Mouse (Mus musculus): ENCODE measurements at regions not wholly inside any gene's neighbourhood (a gene's known extent, or its start where the extent isn't known, plus 50 kb on each side); places are given as distances from the start of the nearest gene placed in this dataset.

- Histone ChIP-seq H3K27me3 (replicated peaks) (no peaks in the 10 kb centered on the region), H3K4me1 (no peaks in the 10 kb centered on the region), H3K9ac (no peak overlapping the region), H3K9me3 (replicated peaks) (no peaks in the 10 kb centered on the region), H3K4me3 (no peak overlapping the region), H3K36me3 (no peaks in the 10 kb centered on the region), H3K27ac (no peak overlapping the region), H3K4me2 (no peak overlapping the region)
- ATAC-seq: no peak
- WGBS (ENCODE audit: insufficient replicate concordance): 40% methylated on average over 1 of the region's 1 CpGs
Measured at GRCm38 (mm10) chr8:103425967-103426366, 640.5 kb upstream of the Cdh11 start.

- WGBS (ENCODE audit: insufficient replicate concordance): 75% methylated on average over 3 of the region's 3 CpGs
- no peak for ATAC-seq
- Histone ChIP-seq H3K27ac (no peak overlapping the region), H3K36me3 (no peaks in the 10 kb centered on the region), H3K27me3 (replicated peaks) (no peaks in the 10 kb centered on the region), H3K4me2 (no peak overlapping the region), H3K9ac (no peak overlapping the region), H3K9me3 (replicated peaks) (no peaks in the 10 kb centered on the region), H3K4me1 (no peaks in the 10 kb centered on the region), H3K4me3 (no peak overlapping the region)
Measured at GRCm38 (mm10) chr8:103430874-103431492, 645.5 kb upstream of the Cdh11 start.

- Histone ChIP-seq H3K4me1 (no peaks in the 10 kb centered on the region), H3K36me3 (no peaks in the 10 kb centered on the region), H3K4me3 (no peak overlapping the region), H3K9ac (no peak overlapping the region), H3K27ac (no peak overlapping the region), H3K27me3 (replicated peaks) (no peaks in the 10 kb centered on the region), H3K9me3 (replicated peaks) (no peaks in the 10 kb centered on the region), H3K4me2 (no peak overlapping the region)
- ATAC-seq: no peak
- WGBS (ENCODE audit: insufficient replicate concordance): 79% methylated on average over 6 of the region's 6 CpGs
Measured at GRCm38 (mm10) chr8:103433532-103434105, 648.2 kb upstream of the Cdh11 start.

DNA sequence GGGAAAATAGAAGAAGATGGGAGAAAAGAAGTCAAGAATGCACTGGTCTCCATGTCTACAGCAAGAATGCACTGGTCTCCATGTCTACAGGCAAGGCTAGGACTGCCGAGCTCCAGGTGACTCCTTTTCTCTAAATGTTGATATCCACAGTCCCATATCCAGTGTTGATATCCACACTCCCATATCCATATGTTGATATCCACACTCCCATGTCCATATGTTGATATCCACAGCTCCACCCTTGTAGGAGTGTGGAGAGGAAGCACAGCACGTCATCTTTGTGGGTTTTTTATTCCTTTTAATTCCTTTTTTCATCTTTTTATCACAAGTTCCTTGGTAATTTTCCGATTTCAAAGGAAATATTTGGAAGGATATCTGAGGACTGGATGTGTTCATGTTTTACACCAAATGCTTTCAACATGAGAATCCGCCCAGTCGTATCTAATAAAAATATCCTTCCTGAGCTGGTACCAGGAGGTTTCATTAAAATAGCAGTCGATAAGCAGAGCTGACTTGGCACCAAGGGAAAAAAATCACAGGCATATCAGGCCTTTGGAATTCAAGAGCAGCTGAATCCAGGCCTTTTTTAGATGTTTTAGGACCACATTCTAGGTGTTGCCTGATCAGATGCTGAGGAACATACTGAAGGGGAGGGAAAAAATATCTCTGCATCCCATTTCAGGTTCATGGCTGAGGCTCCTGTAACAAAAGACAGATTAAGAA lies 653.7 kb upstream of the Cdh11 start:
- no peaks in the 10 kb centered on the region for H3K9me3 ChIP-seq (replicated peaks)
- no peaks in the 10 kb centered on the region for H3K27me3 ChIP-seq (replicated peaks)
- ATAC-seq: no peak
- H3K27ac ChIP-seq: no peak overlapping the region
- no peak overlapping the region for H3K4me3 ChIP-seq
- H3K4me2 ChIP-seq: no peak overlapping the region
- WGBS (ENCODE audit: insufficient replicate concordance): 54% methylated on average over 6 of the region's 6 CpGs
- no peak overlapping the region for H3K9ac ChIP-seq
- H3K4me1 ChIP-seq: no peaks in the 10 kb centered on the region
- H3K36me3 ChIP-seq: no peaks in the 10 kb centered on the region

DNA sequence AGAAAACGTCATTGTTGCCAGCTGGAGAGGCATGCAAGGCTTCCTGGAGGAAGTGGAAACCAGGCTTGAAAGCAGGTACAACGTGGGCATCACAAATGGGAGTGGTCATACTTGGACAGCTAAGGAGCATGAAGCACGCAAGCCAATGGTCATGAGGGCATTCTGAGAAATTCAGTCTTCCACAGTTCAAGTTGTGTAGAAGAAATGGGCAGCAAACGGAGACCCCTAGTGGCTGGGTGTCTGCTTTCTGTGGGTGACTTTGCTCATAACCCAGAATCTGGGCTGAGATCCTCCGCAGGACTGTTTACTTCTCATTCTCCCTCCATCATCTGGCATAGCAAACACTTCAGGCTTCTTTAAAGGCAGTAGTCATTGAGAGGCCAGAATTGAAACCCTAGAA lies 655.7 kb upstream of the Cdh11 start:
- no peak for ATAC-seq
- H3K9ac ChIP-seq: no peak overlapping the region
- H3K9me3 ChIP-seq (replicated peaks): no peaks in the 10 kb centered on the region
- H3K27ac ChIP-seq: no peak overlapping the region
- 44% methylated on average over 5 of the region's 5 CpGs for WGBS (ENCODE audit: insufficient replicate concordance)
- H3K36me3 ChIP-seq: no peaks in the 10 kb centered on the region
- no peaks in the 10 kb centered on the region for H3K4me1 ChIP-seq
- H3K4me3 ChIP-seq: no peak overlapping the region
- H3K4me2 ChIP-seq: no peak overlapping the region
- no peaks in the 10 kb centered on the region for H3K27me3 ChIP-seq (replicated peaks)

DNA sequence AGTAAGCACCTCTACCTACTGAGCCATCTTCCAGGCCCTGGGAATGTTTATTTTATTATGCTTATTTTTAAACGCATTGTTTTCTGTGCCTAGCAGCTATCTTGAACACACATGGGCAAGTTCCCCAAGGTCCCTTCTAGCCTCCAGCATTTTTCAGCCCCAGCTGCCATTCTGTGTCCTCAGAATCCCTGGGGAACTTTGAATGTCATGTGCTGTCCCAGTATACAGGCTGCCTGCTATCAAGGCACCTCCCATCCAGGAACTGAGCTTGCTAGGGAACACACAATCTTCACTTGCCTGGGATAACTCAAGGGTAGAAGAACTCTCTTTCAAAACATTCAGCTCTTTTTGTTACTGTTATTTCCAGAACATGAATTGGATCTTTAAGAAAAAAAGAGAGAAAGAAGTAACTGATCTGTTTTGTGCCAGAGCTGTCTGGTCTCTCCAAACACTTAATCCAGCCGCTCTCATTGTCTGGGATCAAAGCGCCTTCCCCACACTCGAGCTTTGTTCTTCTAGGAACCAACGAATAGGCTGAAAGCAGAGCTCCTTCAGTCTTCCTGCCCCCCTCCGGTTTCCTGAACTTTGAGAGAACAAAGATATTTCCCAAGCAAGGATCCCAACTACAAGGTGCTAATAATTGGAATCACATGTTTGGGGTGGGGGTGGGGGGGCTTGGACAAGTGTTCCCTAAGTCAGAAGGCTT lies 657.1 kb upstream of the Cdh11 start:
- Histone ChIP-seq H3K4me3 (no peak overlapping the region), H3K36me3 (no peaks in the 10 kb centered on the region), H3K4me2 (no peak overlapping the region), H3K9ac (no peak overlapping the region), H3K27me3 (replicated peaks) (no peaks in the 10 kb centered on the region), H3K9me3 (replicated peaks) (no peaks in the 10 kb centered on the region), H3K27ac (no peak overlapping the region), H3K4me1 (no peaks in the 10 kb centered on the region)
- ATAC-seq: no peak
- WGBS (ENCODE audit: insufficient replicate concordance): 25% methylated on average over 6 of the region's 6 CpGs

GRCm38 (mm10) chr8:103444577-103444976 lies 656.8 kb upstream of the Cdh5 start:
- H3K9me3 ChIP-seq (replicated peaks): no peaks in the 10 kb centered on the region
- H3K4me1 ChIP-seq: no peaks in the 10 kb centered on the region
- H3K36me3 ChIP-seq: no peaks in the 10 kb centered on the region
- no peak overlapping the region for H3K9ac ChIP-seq
- ATAC-seq: no peak
- H3K4me2 ChIP-seq: no peak overlapping the region
- WGBS (ENCODE audit: insufficient replicate concordance): 56% methylated on average over 7 of the region's 7 CpGs
- no peak overlapping the region for H3K27ac ChIP-seq
- no peak overlapping the region for H3K4me3 ChIP-seq
- H3K27me3 ChIP-seq (replicated peaks): no peaks in the 10 kb centered on the region

DNA sequence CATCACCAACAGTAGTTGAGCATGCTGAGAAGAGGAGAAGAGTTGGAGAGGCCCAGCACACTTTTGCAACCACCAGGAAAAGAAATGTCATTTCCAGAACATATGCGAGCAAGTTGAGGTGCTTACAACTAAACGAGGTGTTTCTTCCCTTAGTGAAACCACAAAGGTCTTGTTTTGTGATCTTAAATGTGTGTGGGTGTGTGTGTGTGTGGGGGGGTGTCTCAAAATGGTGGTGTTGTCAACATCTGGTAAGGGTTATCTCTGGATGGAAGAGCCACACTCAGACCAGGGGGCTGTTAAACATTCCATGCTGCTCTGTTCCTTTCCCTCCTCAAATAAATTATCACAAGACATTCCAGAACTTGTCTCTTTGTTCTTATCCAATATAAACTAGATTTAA lies 656.0 kb upstream of the Cdh5 start:
- Histone ChIP-seq H3K27ac (no peak overlapping the region), H3K4me2 (no peak overlapping the region), H3K9ac (no peak overlapping the region), H3K4me1 (no peaks in the 10 kb centered on the region), H3K36me3 (no peaks in the 10 kb centered on the region), H3K27me3 (replicated peaks) (no peaks in the 10 kb centered on the region), H3K9me3 (replicated peaks) (no peaks in the 10 kb centered on the region), H3K4me3 (no peak overlapping the region)
- 63% methylated on average over 2 of the region's 2 CpGs for WGBS (ENCODE audit: insufficient replicate concordance)
- ATAC-seq: no peak

- Histone ChIP-seq H3K4me3 (no peak overlapping the region), H3K9ac (no peak overlapping the region), H3K4me1 (no peaks in the 10 kb centered on the region), H3K36me3 (no peaks in the 10 kb centered on the region), H3K9me3 (replicated peaks) (no peaks in the 10 kb centered on the region), H3K27ac (no peak overlapping the region), H3K4me2 (no peak overlapping the region), H3K27me3 (replicated peaks) (no peaks in the 10 kb centered on the region)
- 74% methylated on average over 5 of the region's 5 CpGs for WGBS (ENCODE audit: insufficient replicate concordance)
- no peak for ATAC-seq
Measured at GRCm38 (mm10) chr8:103447916-103448315, 653.5 kb upstream of the Cdh5 start.

- H3K4me2 ChIP-seq: no peak overlapping the region
- H3K9me3 ChIP-seq (replicated peaks): no peaks in the 10 kb centered on the region
- H3K9ac ChIP-seq: no peak overlapping the region
- no peak overlapping the region for H3K4me3 ChIP-seq
- no peaks in the 10 kb centered on the region for H3K4me1 ChIP-seq
- no peak for ATAC-seq
- H3K27me3 ChIP-seq (replicated peaks): no peaks in the 10 kb centered on the region
- no peaks in the 10 kb centered on the region for H3K36me3 ChIP-seq
- 56% methylated on average over 5 of the region's 5 CpGs for WGBS (ENCODE audit: insufficient replicate concordance)
- H3K27ac ChIP-seq: no peak overlapping the region
Measured at GRCm38 (mm10) chr8:103451381-103452018, 649.9 kb upstream of the Cdh5 start.

GRCm38 (mm10) chr8:103457176-103457575 lies 644.2 kb upstream of the Cdh5 start:
- no peaks in the 10 kb centered on the region for H3K27me3 ChIP-seq (replicated peaks)
- no peak for ATAC-seq
- 53% methylated on average over 6 of the region's 6 CpGs for WGBS (ENCODE audit: insufficient replicate concordance)
- no peaks in the 10 kb centered on the region for H3K4me1 ChIP-seq
- H3K4me2 ChIP-seq: no peak overlapping the region
- H3K36me3 ChIP-seq: no peaks in the 10 kb centered on the region
- H3K9me3 ChIP-seq (replicated peaks): no peaks in the 10 kb centered on the region
- no peak overlapping the region for H3K4me3 ChIP-seq
- no peak overlapping the region for H3K27ac ChIP-seq
- H3K9ac ChIP-seq: no peak overlapping the region

GRCm38 (mm10) chr8:103463557-103463956 lies 637.9 kb upstream of the Cdh5 start:
- Histone ChIP-seq H3K4me1 (no peaks in the 10 kb centered on the region), H3K27me3 (replicated peaks) (no peaks in the 10 kb centered on the region), H3K9me3 (replicated peaks) (no peaks in the 10 kb centered on the region), H3K4me3 (no peak overlapping the region), H3K36me3 (no peaks in the 10 kb centered on the region), H3K4me2 (no peak overlapping the region), H3K9ac (no peak overlapping the region), H3K27ac (no peak overlapping the region)
- 36% methylated on average over 4 of the region's 4 CpGs for WGBS (ENCODE audit: insufficient replicate concordance)
- ATAC-seq: no peak
